Mouse (Mus musculus): ENCODE results near the gene Nucb1. TPM values are rescaled to one million over a fixed set of nuclear protein-coding genes. Genes with fewer than 3 reads are reported as not detected.

Nucb1 gene
- polyA plus RNA-seq, 1 experiment, result 108 TPM

DNA sequence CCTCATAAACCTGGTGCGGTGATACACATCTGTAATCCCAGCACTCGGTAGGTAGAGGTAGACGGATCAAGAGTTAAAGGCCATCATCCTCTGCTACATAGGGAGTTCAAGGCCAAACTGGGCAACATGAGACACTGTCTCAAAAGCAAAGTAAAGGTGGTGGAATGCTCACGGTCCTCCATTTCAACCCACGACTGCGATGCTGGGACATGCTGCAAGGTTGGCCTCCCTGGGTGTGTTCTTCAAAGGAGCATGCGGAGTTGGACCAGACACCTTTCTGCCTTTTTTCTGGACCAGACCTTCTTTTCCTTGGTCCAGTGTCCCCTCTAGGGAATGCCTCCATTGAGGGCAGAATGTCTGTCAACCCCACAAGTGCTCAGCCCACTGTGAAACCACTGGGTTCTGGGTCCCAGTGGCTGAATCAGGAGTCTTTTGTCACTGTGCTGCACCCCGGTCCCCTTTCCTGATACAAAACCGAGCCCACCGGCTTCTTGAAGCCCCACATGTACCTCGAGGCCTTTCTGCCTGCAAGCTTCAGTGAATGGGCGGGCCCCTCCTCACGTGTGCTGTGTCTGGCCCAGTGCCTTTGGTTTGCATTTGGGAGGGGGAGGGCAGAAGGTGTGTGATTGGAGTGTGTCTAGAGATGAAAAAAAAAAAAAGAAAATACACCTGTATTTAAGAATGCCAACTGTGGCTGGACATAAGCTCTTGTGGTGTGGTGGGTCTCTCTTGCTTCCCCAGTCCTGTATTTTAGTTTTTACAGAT is 54.1 kb downstream of the Nucb1 start:
- 0 out of 2 replicates have a peak overlapping the region, but pooled peaks have one; percentile 53 for H3K27ac ChIP-seq (replicated peaks; ENCODE audit: low read depth, low read length)
- H3K4me1 ChIP-seq (ENCODE audit: control insufficient read depth, insufficient read depth, insufficient read length, low read length), result peaks cover 5% of the 10 kb centered on the region
- no peak overlapping the region for H3K4me3 ChIP-seq (ENCODE audit: insufficient read depth, low read depth, low read length)

DNA sequence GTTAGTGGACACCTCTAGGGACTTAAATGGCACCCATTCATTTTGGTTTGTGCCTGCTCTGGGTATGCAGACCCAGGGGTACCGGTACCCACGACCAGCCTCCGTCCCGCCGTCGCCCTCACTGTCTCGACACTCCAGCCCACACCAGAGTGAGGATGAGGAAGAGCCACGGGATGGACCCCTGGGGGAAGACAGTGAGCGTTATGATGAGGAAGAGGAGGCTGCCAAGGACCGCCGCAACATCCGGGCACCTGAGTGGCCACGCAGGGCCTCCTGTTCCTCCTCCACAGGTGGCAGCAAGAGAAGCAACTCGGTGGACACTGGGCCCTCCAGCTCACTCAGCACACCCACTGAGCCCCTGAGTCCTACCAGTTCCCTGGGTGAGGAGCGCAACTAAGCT is 55.2 kb downstream of the Nucb1 start:
- Histone ChIP-seq H3K27ac (replicated peaks; ENCODE audit: low read depth, low read length) (no peak overlapping the region), H3K4me3 (ENCODE audit: insufficient read depth, low read depth, low read length) (no peak overlapping the region), H3K4me1 (ENCODE audit: control insufficient read depth, insufficient read depth, insufficient read length, low read length) (peaks cover 3% of the 10 kb centered on the region)

DNA sequence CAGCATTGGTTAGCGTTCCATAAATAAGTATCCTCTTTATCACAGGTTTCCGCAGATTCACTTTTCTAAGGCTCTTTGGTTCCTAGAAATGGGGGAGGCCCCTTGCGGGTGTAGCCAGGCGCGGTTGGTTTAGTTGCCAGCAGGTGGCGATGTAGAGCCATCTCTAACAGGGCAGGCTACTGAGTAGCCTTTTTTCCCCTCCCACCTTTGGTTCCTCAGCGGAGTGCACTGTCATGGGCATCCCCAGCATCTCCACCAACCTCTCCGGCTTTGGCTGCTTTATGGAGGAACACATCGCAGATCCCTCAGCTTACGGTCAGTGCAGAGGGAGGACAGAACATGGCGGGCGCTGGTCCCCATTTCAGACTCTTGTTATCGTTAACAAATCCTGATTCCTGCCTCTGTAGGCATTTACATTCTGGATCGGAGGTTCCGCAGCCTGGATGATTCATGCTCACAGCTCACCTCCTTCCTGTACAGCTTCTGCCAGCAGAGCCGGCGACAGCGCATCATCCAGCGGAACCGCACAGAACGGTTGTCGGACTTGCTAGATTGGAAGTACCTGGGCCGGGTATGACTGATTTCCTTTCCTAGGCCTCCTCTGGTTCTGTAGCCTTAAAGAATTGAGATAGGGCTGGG is 58.7 kb downstream of the Nucb1 start:
- Histone ChIP-seq H3K4me1 (ENCODE audit: control insufficient read depth, insufficient read depth, insufficient read length, low read length) (peaks cover 3% of the 10 kb centered on the region; the same call in 1 of the 2 replicates), H3K27ac (replicated peaks; ENCODE audit: low read depth, low read length) (no peak overlapping the region), H3K4me3 (ENCODE audit: insufficient read depth, low read depth, low read length) (no peak overlapping the region)

DNA sequence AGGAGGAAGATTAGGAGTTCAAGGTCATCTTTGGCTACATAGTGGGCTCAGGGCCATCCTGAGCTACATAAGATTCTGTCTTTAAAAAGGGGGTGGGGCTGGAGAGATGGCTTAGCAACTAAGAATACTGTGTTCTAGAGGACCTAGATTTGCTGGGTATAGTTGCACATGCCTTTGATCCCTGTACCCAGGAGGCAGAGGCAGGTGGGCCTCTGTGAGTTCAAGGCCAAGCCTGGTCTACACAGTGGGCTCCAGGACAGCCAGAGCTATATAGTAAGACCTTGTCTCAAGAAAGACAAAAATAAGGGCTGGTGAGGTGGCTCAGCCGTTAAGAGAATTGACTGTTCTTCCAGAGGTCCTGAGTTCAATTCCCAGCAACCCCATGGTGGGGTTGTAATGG is 60.2 kb downstream of the Nucb1 start:
- H3K4me3 ChIP-seq (ENCODE audit: insufficient read depth, low read depth, low read length), result no peak overlapping the region
- no peak overlapping the region for H3K27ac ChIP-seq (replicated peaks; ENCODE audit: low read depth, low read length)
- H3K4me1 ChIP-seq (ENCODE audit: control insufficient read depth, insufficient read depth, insufficient read length, low read length), result no peaks in the 10 kb centered on the region

DNA sequence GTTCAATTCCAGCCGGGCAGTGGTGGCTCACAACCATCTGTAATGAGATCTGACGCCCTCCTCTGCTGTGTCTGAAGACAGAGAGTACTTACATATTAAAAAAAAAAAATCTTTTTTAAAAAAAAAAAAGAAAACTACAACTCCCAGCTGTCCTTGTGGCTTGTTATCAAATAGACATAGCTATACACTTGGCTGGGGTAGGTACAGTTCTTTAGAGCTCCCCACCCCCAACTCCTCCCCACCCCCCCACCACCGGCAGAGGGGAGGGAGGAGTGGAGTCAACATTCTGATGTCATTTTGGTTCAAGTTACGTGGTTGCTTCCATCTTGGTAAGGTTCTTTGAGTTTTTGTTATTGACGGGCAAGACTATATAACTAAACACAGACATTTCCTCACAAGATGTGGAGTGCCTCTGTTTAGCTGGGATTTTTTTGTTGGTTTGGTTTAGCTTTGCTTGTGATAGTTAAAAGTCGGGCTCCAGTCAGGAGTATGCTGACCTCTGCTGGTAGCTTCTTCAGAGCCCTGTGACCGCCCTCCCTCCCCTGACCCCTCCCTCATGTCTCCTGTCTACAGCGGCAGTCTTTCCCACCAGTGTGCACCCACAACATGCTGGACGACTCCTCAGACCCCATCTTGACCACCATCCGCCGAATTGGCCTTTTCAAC is 62.7 kb downstream of the Nucb1 start:
- Histone ChIP-seq H3K4me3 (ENCODE audit: insufficient read depth, low read depth, low read length) (no peak overlapping the region), H3K27ac (replicated peaks; ENCODE audit: low read depth, low read length) (no peak overlapping the region), H3K4me1 (ENCODE audit: control insufficient read depth, insufficient read depth, insufficient read length, low read length) (no peaks in the 10 kb centered on the region)

DNA sequence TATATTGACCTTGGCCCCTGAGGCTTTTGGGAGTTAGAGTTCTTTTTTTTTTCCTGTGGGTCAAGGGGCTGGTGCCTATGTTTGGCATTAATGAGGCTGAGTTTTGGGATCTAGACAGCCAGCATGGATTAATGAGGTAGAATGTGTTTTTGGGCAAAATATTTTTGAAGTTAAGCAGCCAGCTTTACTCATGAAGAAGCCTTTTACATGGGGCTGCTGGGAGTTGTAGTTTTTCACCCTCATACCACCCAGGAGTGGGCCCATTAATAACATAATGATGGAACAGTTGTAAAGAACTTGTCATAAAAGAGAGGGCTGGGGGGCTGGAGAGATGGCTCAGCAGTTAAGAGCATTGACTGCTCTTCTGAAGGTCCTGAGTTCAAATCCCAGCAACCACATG is 63.6 kb downstream of the Nucb1 start:
- Histone ChIP-seq H3K27ac (replicated peaks; ENCODE audit: low read depth, low read length) (no peak overlapping the region), H3K4me3 (ENCODE audit: insufficient read depth, low read depth, low read length) (no peak overlapping the region), H3K4me1 (ENCODE audit: control insufficient read depth, insufficient read depth, insufficient read length, low read length) (no peaks in the 10 kb centered on the region)

DNA sequence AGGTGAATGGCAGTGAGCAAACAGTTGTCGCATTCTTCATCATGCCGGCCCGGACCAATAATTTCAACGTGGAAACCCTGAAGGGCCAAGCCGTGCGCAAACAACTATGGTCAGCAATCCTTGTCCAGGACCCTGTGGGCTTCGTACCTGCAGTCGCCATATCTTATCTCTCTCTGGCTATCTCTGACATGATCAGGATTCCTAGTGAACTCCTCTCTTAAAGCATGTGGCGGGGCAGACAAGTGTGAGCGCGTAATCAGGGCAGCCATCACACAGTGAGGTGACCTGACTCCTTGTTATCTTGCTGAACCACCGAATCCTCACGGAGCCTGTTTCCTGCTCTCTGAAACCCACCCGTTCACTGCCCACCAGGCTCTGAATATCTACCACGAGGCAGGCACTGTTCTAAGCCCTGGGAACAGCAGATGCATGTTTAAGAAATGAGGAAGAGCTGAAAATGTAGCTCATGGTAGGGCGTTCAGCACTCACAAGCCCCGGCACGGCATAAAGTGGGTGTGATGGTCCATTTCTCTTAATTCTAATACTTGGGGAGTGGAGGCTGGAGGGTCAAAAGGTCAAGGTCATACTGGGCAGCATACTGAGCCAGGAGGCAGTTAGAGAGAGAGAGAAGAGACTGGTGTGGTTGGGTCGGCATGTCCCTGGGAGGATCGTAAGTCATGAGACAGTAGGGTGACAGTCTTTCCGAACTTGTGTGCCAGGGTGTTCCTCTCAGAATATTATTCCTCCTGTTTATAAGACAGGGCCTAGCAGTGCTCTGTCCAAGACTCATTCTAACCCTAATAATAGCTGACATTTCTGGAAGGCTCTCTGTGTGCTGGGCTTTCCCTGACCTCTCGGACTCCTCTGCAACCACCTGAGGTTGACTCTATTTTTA is 66.4 kb downstream of the Nucb1 start:
- H3K27ac ChIP-seq (replicated peaks; ENCODE audit: low read depth, low read length), result no peak overlapping the region
- no peaks in the 10 kb centered on the region for H3K4me1 ChIP-seq (ENCODE audit: control insufficient read depth, insufficient read depth, insufficient read length, low read length)
- H3K4me3 ChIP-seq (ENCODE audit: insufficient read depth, low read depth, low read length), result no peak overlapping the region

Other genes starting within 250 kb of the Nucb1 start
- gene Slc6a21, start 232.9 kb downstream of the Nucb1 start, polyA plus RNA-seq (2012; ENCODE audit: insufficient read depth, insufficient read length, missing spikeins), result not detected in 2 replicates
- 4.0 and 5.0 TPM in 2 replicates for gene Trpm4, start 176.6 kb downstream of the Nucb1 start, polyA plus RNA-seq (2012; ENCODE audit: insufficient read depth, insufficient read length, missing spikeins)
- 8.1 and 16.2 TPM in 2 replicates for gene Hrc, start 175.1 kb downstream of the Nucb1 start, polyA plus RNA-seq (2012; ENCODE audit: insufficient read depth, insufficient read length, missing spikeins)
- not detected in 2 replicates for gene Ppfia3, start 143.4 kb downstream of the Nucb1 start, polyA plus RNA-seq (2012; ENCODE audit: insufficient read depth, insufficient read length, missing spikeins)
- gene Lin7b, start 139.8 kb downstream of the Nucb1 start, polyA plus RNA-seq (2012; ENCODE audit: insufficient read depth, insufficient read length, missing spikeins), result not detected in 2 replicates
- 69.0 and 82.7 TPM in 2 replicates for gene Snrnp70, start 114.7 kb downstream of the Nucb1 start, polyA plus RNA-seq (2012; ENCODE audit: insufficient read depth, insufficient read length, missing spikeins)
- gene Kcna7, start 104.8 kb downstream of the Nucb1 start, polyA plus RNA-seq (2012; ENCODE audit: insufficient read depth, insufficient read length, missing spikeins), result 1.0 TPM in 1 of 2 replicates, not detected in the other
- gene Ntf5, start 96.7 kb downstream of the Nucb1 start, polyA plus RNA-seq (2012; ENCODE audit: insufficient read depth, insufficient read length, missing spikeins), result not detected in 2 replicates
- gene Lhb, start 89.6 kb downstream of the Nucb1 start, polyA plus RNA-seq (2012; ENCODE audit: insufficient read depth, insufficient read length, missing spikeins), result not detected in 2 replicates
- 90.6 and 112 TPM in 2 replicates for gene Gys1, start 75.6 kb downstream of the Nucb1 start, polyA plus RNA-seq (2012; ENCODE audit: insufficient read depth, insufficient read length, missing spikeins)
- 75.4 and 79.6 TPM in 2 replicates for gene Ruvbl2, start 72.3 kb downstream of the Nucb1 start, polyA plus RNA-seq (2012; ENCODE audit: insufficient read depth, insufficient read length, missing spikeins)
- gene Ftl1, start 50.5 kb downstream of the Nucb1 start, polyA plus RNA-seq (2012; ENCODE audit: insufficient read depth, insufficient read length, missing spikeins), result 1,179 and 1,214 TPM in 2 replicates
- 20.1 and 26.9 TPM in 2 replicates for gene Bax, start 43.5 kb downstream of the Nucb1 start, polyA plus RNA-seq (2012; ENCODE audit: insufficient read depth, insufficient read length, missing spikeins)
- gene Tulp2, start 28.5 kb downstream of the Nucb1 start, polyA plus RNA-seq (2012; ENCODE audit: insufficient read depth, insufficient read length, missing spikeins), result not detected in 2 replicates
- gene Gm45808, start 23.6 kb downstream of the Nucb1 start, polyA plus RNA-seq (2012; ENCODE audit: insufficient read depth, insufficient read length, missing spikeins), result 6.9 TPM in 1 of 2 replicates, not detected in the other
- gene Dhdh, start 21.6 kb downstream of the Nucb1 start, polyA plus RNA-seq (2012; ENCODE audit: insufficient read depth, insufficient read length, missing spikeins), result 145 and 190 TPM in 2 replicates
- gene Ppp1r15a, start 15.9 kb upstream of the Nucb1 start, polyA plus RNA-seq (2012; ENCODE audit: insufficient read depth, insufficient read length, missing spikeins), result 12.6 and 24.6 TPM in 2 replicates
- 1.9 and 3.3 TPM in 2 replicates for gene Plekha4, start 15.9 kb upstream of the Nucb1 start, polyA plus RNA-seq (2012; ENCODE audit: insufficient read depth, insufficient read length, missing spikeins)
- not detected in 2 replicates for gene Hsd17b14, start 44.5 kb upstream of the Nucb1 start, polyA plus RNA-seq (2012; ENCODE audit: insufficient read depth, insufficient read length, missing spikeins)
- 82.0 and 135 TPM in 2 replicates for gene Bcat2, start 59.7 kb upstream of the Nucb1 start, polyA plus RNA-seq (2012; ENCODE audit: insufficient read depth, insufficient read length, missing spikeins)
- 2.0 TPM in 1 of 2 replicates, not detected in the other for gene Fgf21, start 105.1 kb upstream of the Nucb1 start, polyA plus RNA-seq (2012; ENCODE audit: insufficient read depth, insufficient read length, missing spikeins)
- gene Fut1, start 106.9 kb upstream of the Nucb1 start, polyA plus RNA-seq (2012; ENCODE audit: insufficient read depth, insufficient read length, missing spikeins), result not detected in 2 replicates
- gene Izumo1, start 111.4 kb upstream of the Nucb1 start, polyA plus RNA-seq (2012; ENCODE audit: insufficient read depth, insufficient read length, missing spikeins), result 0.63 TPM in 1 of 2 replicates, not detected in the other
- gene Rasip1, start 117.1 kb upstream of the Nucb1 start, polyA plus RNA-seq (2012; ENCODE audit: insufficient read depth, insufficient read length, missing spikeins), result 4.3 and 9.3 TPM in 2 replicates
- gene Mamstr, start 129.6 kb upstream of the Nucb1 start, polyA plus RNA-seq (2012; ENCODE audit: insufficient read depth, insufficient read length, missing spikeins), result 1.5 TPM in 1 of 2 replicates, not detected in the other
- not detected in 2 replicates for gene Fut2, start 156.0 kb upstream of the Nucb1 start, polyA plus RNA-seq (2012; ENCODE audit: insufficient read depth, insufficient read length, missing spikeins)
- not detected in 2 replicates for gene Ntn5, start 173.6 kb upstream of the Nucb1 start, polyA plus RNA-seq (2012; ENCODE audit: insufficient read depth, insufficient read length, missing spikeins)
- not detected in 2 replicates for gene Sec1, start 184.0 kb upstream of the Nucb1 start, polyA plus RNA-seq (2012; ENCODE audit: insufficient read depth, insufficient read length, missing spikeins)
- gene Car11, start 189.4 kb upstream of the Nucb1 start, polyA plus RNA-seq (2012; ENCODE audit: insufficient read depth, insufficient read length, missing spikeins), result 12.1 and 17.1 TPM in 2 replicates
- 23.3 and 31.5 TPM in 2 replicates for gene Dbp, start 194.7 kb upstream of the Nucb1 start, polyA plus RNA-seq (2012; ENCODE audit: insufficient read depth, insufficient read length, missing spikeins)
- gene Rpl18, start 205.1 kb upstream of the Nucb1 start, polyA plus RNA-seq (2012; ENCODE audit: insufficient read depth, insufficient read length, missing spikeins), result 445 and 504 TPM in 2 replicates
- 9.2 and 9.9 TPM in 2 replicates for gene Sphk2, start 207.6 kb upstream of the Nucb1 start, polyA plus RNA-seq (2012; ENCODE audit: insufficient read depth, insufficient read length, missing spikeins)
- not detected in 2 replicates for gene Fam83e, start 210.8 kb upstream of the Nucb1 start, polyA plus RNA-seq (2012; ENCODE audit: insufficient read depth, insufficient read length, missing spikeins)
- not detected in 2 replicates for gene Spaca4, start 215.4 kb upstream of the Nucb1 start, polyA plus RNA-seq (2012; ENCODE audit: insufficient read depth, insufficient read length, missing spikeins)

Data from brown adipose tissue, adult 24 weeks (tissue).